Mouse (Mus musculus) myocyte (in vitro differentiated cells): Measurements from ENCODE around the gene Atp1a4. TPM values are rescaled to one million over a fixed set of nuclear protein-coding genes. Genes with fewer than 3 reads are reported as not detected.

Source experiments
- H3K27me3 ChIP-seq: one replicate; pipeline ENCODE4 v1.6.1; 2011; ENCODE audit not compliant: control insufficient read depth, insufficient read depth, insufficient read length
- H3K36me3 ChIP-seq: one replicate; pipeline ENCODE4 v1.6.1; 2011; ENCODE audit not compliant: control insufficient read depth, insufficient read depth
- H3K4me2 ChIP-seq: one replicate; pipeline ENCODE4 v1.6.1; 2011; ENCODE audit warnings: low read depth, control low read depth
- H3K4me3 ChIP-seq: one replicate; pipeline ENCODE4 v1.5.1; 2011; ENCODE audit warnings: mild to moderate bottlenecking, control low read depth, moderate library complexity
- H3K79me2 ChIP-seq: one replicate; pipeline ENCODE4 v1.6.1; 2011; ENCODE audit not compliant: control insufficient read depth, insufficient read depth
- H3ac ChIP-seq: one replicate; pipeline ENCODE4 v1.6.1; 2011; ENCODE audit not compliant: control insufficient read depth, insufficient read length
- CEBPB ChIP-seq: IDR thresholded peaks from 2 replicates; pipeline ENCODE4 v1.6.1; 2011; ENCODE audit warnings: mild to moderate bottlenecking, moderate library complexity; ENCODE audit not compliant: poor library complexity, insufficient read depth, severe bottlenecking
- E2F4 ChIP-seq: IDR thresholded peaks from one replicate; pipeline ENCODE4 v1.6.1; 2011; ENCODE audit warnings: mild to moderate bottlenecking, control low read depth, moderate library complexity; ENCODE audit not compliant: insufficient read depth
- MAX ChIP-seq: IDR thresholded peaks from one replicate; pipeline ENCODE4 v1.6.1; 2011; ENCODE audit warnings: low read depth, mild to moderate bottlenecking, control low read depth
- MYOD1 ChIP-seq, 3 experiments: IDR thresholded peaks; one replicate each; pipeline ENCODE4 v1.6.1; 2011; ENCODE audit warnings: control low read depth in 2 of 3, low read depth in 2 of 3, mild to moderate bottlenecking in 2 of 3, moderate library complexity in 1 of 3; ENCODE audit not compliant: insufficient read length in 2 of 3, control insufficient read depth in 1 of 3
- MYOG ChIP-seq, 3 experiments: IDR thresholded peaks; one replicate each; pipeline ENCODE4 v1.6.1; 2011; ENCODE audit warnings: control low read depth in 2 of 3, low read depth in 2 of 3, mild to moderate bottlenecking in 2 of 3; ENCODE audit not compliant: insufficient read length in 2 of 3, control insufficient read depth in 1 of 3, insufficient read depth in 1 of 3
- POLR2A ChIP-seq: IDR thresholded peaks from one replicate; pipeline ENCODE4 v1.6.1; 2011; ENCODE audit warnings: low read depth, mild to moderate bottlenecking, control low read depth, moderate library complexity; ENCODE audit not compliant: insufficient read length
- POLR2AphosphoS2 ChIP-seq: IDR thresholded peaks from one replicate; pipeline ENCODE4 v1.6.1; 2011; ENCODE audit warnings: low read depth, control low read depth; ENCODE audit not compliant: insufficient read length
- REST ChIP-seq: IDR thresholded peaks from one replicate; pipeline ENCODE4 v1.6.1; 2011; ENCODE audit warnings: mild to moderate bottlenecking, control low read depth, moderate library complexity; ENCODE audit not compliant: insufficient read depth, insufficient read length
- SRF ChIP-seq: IDR thresholded peaks from one replicate; pipeline ENCODE4 v1.6.1; 2011; ENCODE audit warnings: low read depth; ENCODE audit not compliant: control insufficient read depth, insufficient read length
- TCF12 ChIP-seq: IDR thresholded peaks from one replicate; pipeline ENCODE4 v1.6.1; 2011; ENCODE audit warnings: mild to moderate bottlenecking, control low read depth; ENCODE audit not compliant: poor library complexity, insufficient read depth, severe bottlenecking
- TCF3 ChIP-seq: IDR thresholded peaks from one replicate; pipeline ENCODE4 v1.6.1; 2011; ENCODE audit warnings: low read depth, control low read depth; ENCODE audit not compliant: insufficient read length
- USF1 ChIP-seq: IDR thresholded peaks from one replicate; pipeline ENCODE4 v1.6.1; 2011; ENCODE audit warnings: low read depth, mild to moderate bottlenecking, control low read depth, moderate library complexity
- polyA plus RNA-seq: library from polyadenylated mRNA; unstranded; fragments of >200 nt; fragmentation: generic; extraction: Trizol; gene quantifications from one replicate; pipeline ENCODE4 v1.2.1, GENCODE M21; 2012; ENCODE audit warnings: missing spikeins

Atp1a4 gene
- polyA plus RNA-seq, 1 experiment = 0.06 TPM

GRCm38 (mm10) chr1:172212776-172213175 is 45.4 kb downstream of the Atp1a4 start:
- Histone ChIP-seq H3K4me2 (no peak overlapping the region), H3K27me3 (no peaks in the 10 kb centered on the region), H3K36me3 (no peaks in the 10 kb centered on the region), H3K79me2 (no peaks in the 10 kb centered on the region), H3ac (no peak overlapping the region), H3K4me3 (no peak overlapping the region)
- no peak for TF ChIP-seq TCF3
- TF ChIP-seq SRF = no peak
- no peak for TF ChIP-seq MYOD1 (IDR thresholded peaks at IDR 0.05; ENCODE audit: control insufficient read depth in 1 of 3, insufficient read length in 2 of 3, low read depth in 2 of 3)
- TF ChIP-seq POLR2AphosphoS2 = no peak
- TF ChIP-seq MYOG (IDR thresholded peaks at IDR 0.05; ENCODE audit: control insufficient read depth in 1 of 3, insufficient read depth in 1 of 3, insufficient read length in 2 of 3, low read depth in 2 of 3) = no peak
- TF ChIP-seq REST = no peak
- TF ChIP-seq E2F4 = no peak
- TF ChIP-seq CEBPB = no peak
- TF ChIP-seq POLR2A = no peak
- no peak for TF ChIP-seq TCF12
- TF ChIP-seq MAX = no peak
- TF ChIP-seq USF1 = no peak

- Histone ChIP-seq H3K36me3 (no peaks in the 10 kb centered on the region), H3K27me3 (no peaks in the 10 kb centered on the region), H3K4me3 (peak overlapping the region; percentile 68), H3ac (no peak overlapping the region), H3K79me2 (peaks cover 10% of the 10 kb centered on the region), H3K4me2 (peak overlapping the region; percentile 65)
- TF ChIP-seq USF1 (no peak), SRF (no peak)
Observed at GRCm38 (mm10) chr1:172207111-172207584, 51.1 kb downstream of the Atp1a4 start.

GRCm38 (mm10) chr1:172206141-172206917 is 51.9 kb downstream of the Atp1a4 start, which contains the start of gene Pea15a:
Pea15a (minus strand) TSS chr1:172206804.
- Histone ChIP-seq H3K36me3 (no peaks in the 10 kb centered on the region), H3K4me2 (peak within 1 kb of the TSS; percentile 88), H3K79me2 (peaks cover 10% of the 10 kb centered on the region), H3K4me3 (peak within 1 kb of the TSS; percentile 68), H3ac (peak within 1 kb of the TSS; percentile 38), H3K27me3 (no peaks in the 10 kb centered on the region)
- no peak for TF ChIP-seq MYOD1 (IDR thresholded peaks at IDR 0.05; ENCODE audit: control insufficient read depth in 1 of 3, insufficient read length in 2 of 3, low read depth in 2 of 3)
- peak; percentile 80 for TF ChIP-seq POLR2A
- peak; percentile 59 for TF ChIP-seq POLR2AphosphoS2

- Histone ChIP-seq H3ac (peak overlapping the region; percentile 38), H3K4me3 (peak overlapping the region; percentile 68)
- no peak for TF ChIP-seq POLR2A
- TF ChIP-seq POLR2AphosphoS2 = peak; percentile 60
Observed at GRCm38 (mm10) chr1:172205741-172206087, 52.5 kb downstream of the Atp1a4 start.

GRCm38 (mm10) chr1:172204814-172205740 is 53.1 kb downstream of the Atp1a4 start:
- peak overlapping the region; percentile 88 for H3K4me2 ChIP-seq
- peaks cover 4% of the 10 kb centered on the region for H3K36me3 ChIP-seq
- no peaks in the 10 kb centered on the region for H3K27me3 ChIP-seq
- H3ac ChIP-seq = peak overlapping the region; percentile 38
- peaks cover 14% of the 10 kb centered on the region for H3K79me2 ChIP-seq
- peak overlapping the region; percentile 68 for H3K4me3 ChIP-seq
- TF ChIP-seq TCF3 = no peak
- TF ChIP-seq MYOD1 (IDR thresholded peaks at IDR 0.05; ENCODE audit: control insufficient read depth in 1 of 3, insufficient read length in 2 of 3, low read depth in 2 of 3) = peak in 2 of 3 experiments; percentile 44 to 69
- TF ChIP-seq POLR2A = no peak
- TF ChIP-seq USF1 = no peak
- no peak for TF ChIP-seq MAX
- TF ChIP-seq MYOG (IDR thresholded peaks at IDR 0.05; ENCODE audit: control insufficient read depth in 1 of 3, insufficient read depth in 1 of 3, insufficient read length in 2 of 3, low read depth in 2 of 3) = peak in 1 of 3 experiments; percentile 33
- TF ChIP-seq POLR2AphosphoS2 = no peak
- TF ChIP-seq E2F4 = no peak
- TF ChIP-seq SRF = no peak
- TF ChIP-seq TCF12 = no peak

More at GRCm38 (mm10) chr1:172205741-172206087, 52.5 kb downstream of the Atp1a4 start:
- no peaks in the 10 kb centered on the region for H3K27me3 ChIP-seq
- H3K36me3 ChIP-seq = no peaks in the 10 kb centered on the region
- H3K79me2 ChIP-seq = peaks cover 12% of the 10 kb centered on the region
- peak overlapping the region; percentile 88 for H3K4me2 ChIP-seq
